Mouse (Mus musculus) myocyte (in vitro differentiated cells): ENCODE data around the gene Gm37240.

ENCODE experiments used
- CEBPB ChIP-seq: IDR thresholded peaks from 2 replicates; pipeline ENCODE4 v1.6.1; 2011; ENCODE audit warnings: mild to moderate bottlenecking, moderate library complexity; ENCODE audit not compliant: poor library complexity, insufficient read depth, severe bottlenecking
- E2F4 ChIP-seq: IDR thresholded peaks from one replicate; pipeline ENCODE4 v1.6.1; 2011; ENCODE audit warnings: mild to moderate bottlenecking, control low read depth, moderate library complexity; ENCODE audit not compliant: insufficient read depth
- MAX ChIP-seq: IDR thresholded peaks from one replicate; pipeline ENCODE4 v1.6.1; 2011; ENCODE audit warnings: low read depth, mild to moderate bottlenecking, control low read depth
- MYOG ChIP-seq, 3 experiments: IDR thresholded peaks; one replicate each; pipeline ENCODE4 v1.6.1; 2011; ENCODE audit warnings: control low read depth in 2 of 3, low read depth in 2 of 3, mild to moderate bottlenecking in 2 of 3; ENCODE audit not compliant: insufficient read length in 2 of 3, control insufficient read depth in 1 of 3, insufficient read depth in 1 of 3
- POLR2A ChIP-seq: IDR thresholded peaks from one replicate; pipeline ENCODE4 v1.6.1; 2011; ENCODE audit warnings: low read depth, mild to moderate bottlenecking, control low read depth, moderate library complexity; ENCODE audit not compliant: insufficient read length
- TCF12 ChIP-seq: IDR thresholded peaks from one replicate; pipeline ENCODE4 v1.6.1; 2011; ENCODE audit warnings: mild to moderate bottlenecking, control low read depth; ENCODE audit not compliant: poor library complexity, insufficient read depth, severe bottlenecking
- TCF3 ChIP-seq: IDR thresholded peaks from one replicate; pipeline ENCODE4 v1.6.1; 2011; ENCODE audit warnings: low read depth, control low read depth; ENCODE audit not compliant: insufficient read length
- USF1 ChIP-seq: IDR thresholded peaks from one replicate; pipeline ENCODE4 v1.6.1; 2011; ENCODE audit warnings: low read depth, mild to moderate bottlenecking, control low read depth, moderate library complexity

DNA sequence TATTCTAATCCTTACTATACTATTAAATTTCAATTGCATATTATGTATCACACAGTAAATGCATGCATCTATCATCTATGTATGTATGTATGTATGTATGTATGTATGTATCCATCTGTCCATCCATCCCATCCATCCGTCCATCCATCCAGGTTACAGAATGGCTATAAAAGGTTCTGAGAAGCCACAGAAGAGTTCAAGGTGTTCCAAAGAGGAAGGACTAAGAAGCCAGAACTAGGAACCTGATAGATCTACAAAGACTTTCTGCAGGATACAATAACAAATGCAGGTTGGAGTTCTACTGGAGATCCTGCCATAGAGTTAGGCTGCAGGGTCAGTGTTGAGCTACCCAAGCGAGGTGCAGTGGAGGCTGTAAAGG is 1201.0 kb downstream of the Gm37240 start:
- TF ChIP-seq POLR2A (no peak), CEBPB (no peak), TCF3 (no peak), USF1 (no peak), MAX (no peak), E2F4 (no peak), TCF12 (no peak), MYOG (IDR thresholded peaks at IDR 0.05; ENCODE audit: control insufficient read depth in 1 of 3, insufficient read depth in 1 of 3, insufficient read length in 2 of 3, low read depth in 2 of 3) (no peak)
